Mouse (Mus musculus) bone marrow macrophage, adult 2 months (primary cell): ENCODE data around the gene Lrch1.

Source experiments
- CTCF ChIP-seq: IDR thresholded peaks from 2 replicates; pipeline ENCODE4 v1.5.1; 2012; ENCODE audit warnings: low read depth, mild to moderate bottlenecking, low read length, moderate library complexity
- POLR2A ChIP-seq: IDR thresholded peaks from 2 replicates; pipeline ENCODE4 v1.6.1; 2012; ENCODE audit warnings: mild to moderate bottlenecking, low read depth, low read length, borderline replicate concordance

GRCm38 (mm10) chr14:74822048-74822447 lies 125.6 kb downstream of the Lrch1 start:
- TF ChIP-seq CTCF, result no peak
- TF ChIP-seq POLR2A, result no peak
